Mouse (Mus musculus) skeletal muscle tissue, postnatal 0 days (tissue): ENCODE measurements around the gene Ptges3. TPM values are rescaled to one million over a fixed set of nuclear protein-coding genes. Genes with fewer than 3 reads are reported as not detected.

Source experiments
- microRNA counts: library from miRNA; unstranded; fragments of <30 nt; microRNA quantifications from one replicate; lab custom pipeline; 2015
- microRNA-seq, 2 experiments: library from miRNA; unstranded; fragments of <30 nt; microRNA quantifications; one replicate each; pipeline ENCODE4; 2016
- polyA plus RNA-seq: library from polyadenylated mRNA; unstranded; fragments of >200 nt; fragmentation: Nextera tagmentation; extraction: Ambion mirVana; gene quantifications from 2 replicates; pipeline ENCODE4 v1.2.1, GENCODE M21; 2015

The Ptges3 gene
- 194 and 206 TPM in 2 replicates for polyA plus RNA-seq

GRCm38 (mm10) chr10:128058601-128059151 lies at the start of gene Ptges3:
Ptges3 (plus strand) TSS chr10:128058954.

GRCm38 (mm10) chr10:128015068-128015934 lies 43.5 kb upstream of the Ptges3 start, which contains the start of gene Prim1:
Prim1 (plus strand) TSS chr10:128015168.

GRCm38 (mm10) chr10:128082880-128083421 lies 24.2 kb downstream of the Ptges3 start, which contains the start of gene Atp5b:
Atp5b (plus strand) TSS chr10:128083273.

GRCm38 (mm10) chr10:128091564-128092505 lies 33.1 kb downstream of the Ptges3 start, which contains the start of gene Baz2a:
Baz2a (plus strand) TSS chr10:128091577.

MicroRNAs encoded within 50 kb of the gene (microRNA counts, 519-probe panel; counts per million panel counts)
- microRNA mmu-miR-677 (lab: Ali Mortazavi, UCI) = 2,439 counts per million, percentile 68 among the panel's probes with 10 or more counts

Small RNA genes within 50 kb of the gene (microRNA-seq; reads per million reads assigned to microRNA genes)
- 7.1 to 12.1 reads per million in 2 experiments for gene Mir677

Other genes starting within 250 kb of the Ptges3 start
- gene Rdh19, start 209.0 kb upstream of the Ptges3 start, polyA plus RNA-seq = not detected in 2 replicates
- gene Rdh16f2, start 192.5 kb upstream of the Ptges3 start, polyA plus RNA-seq = not detected in 2 replicates
- 0.19 TPM in 1 of 2 replicates, not detected in the other for gene Rdh7, start 170.1 kb upstream of the Ptges3 start, polyA plus RNA-seq
- 1.9 TPM in 1 of 2 replicates, not detected in the other for gene Sdr9c7, start 160.4 kb upstream of the Ptges3 start, polyA plus RNA-seq
- not detected in 2 replicates for gene Hsd17b6, start 51.3 kb upstream of the Ptges3 start, polyA plus RNA-seq
- 14.3 and 15.8 TPM in 2 replicates for gene Prim1, start 43.8 kb upstream of the Ptges3 start, polyA plus RNA-seq
- gene Naca, start 23.4 kb upstream of the Ptges3 start, polyA plus RNA-seq = 404 and 425 TPM in 2 replicates
- 5,056 and 5,083 TPM in 2 replicates for gene Atp5b, start 24.3 kb downstream of the Ptges3 start, polyA plus RNA-seq
- gene Baz2a, start 32.6 kb downstream of the Ptges3 start, polyA plus RNA-seq = 5.1 and 5.6 TPM in 2 replicates
- 20.6 and 25.1 TPM in 2 replicates for gene Rbms2, start 121.3 kb downstream of the Ptges3 start, polyA plus RNA-seq
- 0.41 and 0.71 TPM in 2 replicates for gene Gls2, start 135.5 kb downstream of the Ptges3 start, polyA plus RNA-seq
- 40.4 and 42.4 TPM in 2 replicates for gene Spryd4, start 152.9 kb downstream of the Ptges3 start, polyA plus RNA-seq
- gene Mip, start 166.9 kb downstream of the Ptges3 start, polyA plus RNA-seq = 0.06 TPM in 1 of 2 replicates, not detected in the other
- gene Timeless, start 173.1 kb downstream of the Ptges3 start, polyA plus RNA-seq = 7.7 and 9.4 TPM in 2 replicates
- gene Apon, start 195.1 kb downstream of the Ptges3 start, polyA plus RNA-seq = 0.10 TPM in 1 of 2 replicates, not detected in the other
- gene Apof, start 209.7 kb downstream of the Ptges3 start, polyA plus RNA-seq = 0.17 and 0.60 TPM in 2 replicates
- gene Stat2, start 211.6 kb downstream of the Ptges3 start, polyA plus RNA-seq = 5.2 and 6.2 TPM in 2 replicates
- not detected in 2 replicates for gene Il23a, start 239.8 kb downstream of the Ptges3 start, polyA plus RNA-seq
- gene Pan2, start 244.4 kb downstream of the Ptges3 start, polyA plus RNA-seq = 10.7 and 11.6 TPM in 2 replicates